Mouse (Mus musculus): ENCODE measurements around the gene Ccser1. TPM values are rescaled to one million over a fixed set of nuclear protein-coding genes. Genes with fewer than 3 reads are reported as not detected.
A peak's percentile ranks its signal among the peaks of the same experiment; 100 is the strongest.

Ccser1 gene
- total and polyA plus RNA-seq, 2 experiments from 2014 or later, result 14.9 to 48.7 TPM

DNA sequence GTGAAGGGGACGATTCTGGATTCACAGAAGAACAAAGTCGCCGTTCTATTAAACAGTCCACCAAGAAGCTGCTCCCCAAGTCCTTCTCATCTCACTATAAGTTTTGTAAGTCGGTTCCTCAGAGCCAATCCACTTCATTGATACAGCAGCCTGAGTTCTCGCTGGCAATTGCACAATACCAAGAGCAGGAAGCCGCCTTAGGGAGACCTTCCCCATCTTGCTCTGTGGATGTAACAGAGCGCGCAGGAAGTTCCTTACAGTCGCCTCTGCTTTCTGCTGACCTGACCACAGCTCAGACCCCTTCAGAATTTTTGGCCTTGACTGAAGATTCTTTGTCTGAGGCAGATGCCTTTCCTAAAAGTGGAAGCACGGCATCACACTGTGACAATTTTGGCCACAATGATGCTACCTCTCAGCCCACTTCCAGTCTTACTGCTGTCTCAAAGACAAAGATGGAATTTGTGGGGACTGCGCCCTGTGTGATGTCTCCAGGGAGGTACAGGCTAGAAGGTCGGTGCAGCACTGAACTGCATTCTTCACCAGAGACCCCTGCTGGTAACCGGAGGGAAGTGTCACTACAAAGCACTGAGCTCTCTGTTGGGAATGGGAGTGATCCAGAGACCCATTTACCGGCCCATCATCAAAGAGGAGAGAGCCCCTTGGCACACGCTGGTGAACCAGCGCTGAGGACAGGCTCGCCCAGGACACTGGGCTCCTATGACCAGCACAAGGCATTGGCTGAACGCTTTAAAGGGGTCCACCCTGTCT, 131.4 kb downstream of the Ccser1 start:
- Histone ChIP-seq H3K4me3 (ENCODE audit: low read length) (no peak overlapping the region), H3K36me3 (ENCODE audit: insufficient read depth, low read length) (peaks cover 10% of the 10 kb centered on the region; the same call in 1 of the 2 replicates), H3K9ac (replicated peaks; ENCODE audit: low read length) (no peak overlapping the region), H3K27ac (no peak overlapping the region), H3K4me2 (ENCODE audit: low read depth, low read length) (no peak overlapping the region), H3K27me3 (ENCODE audit: insufficient read depth, low read length) (no peaks in the 10 kb centered on the region), H3K9me3 (ENCODE audit: low read length) (no peaks in the 10 kb centered on the region), H3K4me1 (ENCODE audit: insufficient read depth, low read length) (no peaks in the 10 kb centered on the region)
- WGBS, result 86% methylated on average over 18 of the region's 18 CpGs
- peak; percentile 35 for TF ChIP-seq CTCF (IDR thresholded peaks at IDR 0.05; ENCODE audit: low read depth)
- ATAC-seq, result no peak
- no peak for DNase-seq (ENCODE audit: low spot score)

DNA sequence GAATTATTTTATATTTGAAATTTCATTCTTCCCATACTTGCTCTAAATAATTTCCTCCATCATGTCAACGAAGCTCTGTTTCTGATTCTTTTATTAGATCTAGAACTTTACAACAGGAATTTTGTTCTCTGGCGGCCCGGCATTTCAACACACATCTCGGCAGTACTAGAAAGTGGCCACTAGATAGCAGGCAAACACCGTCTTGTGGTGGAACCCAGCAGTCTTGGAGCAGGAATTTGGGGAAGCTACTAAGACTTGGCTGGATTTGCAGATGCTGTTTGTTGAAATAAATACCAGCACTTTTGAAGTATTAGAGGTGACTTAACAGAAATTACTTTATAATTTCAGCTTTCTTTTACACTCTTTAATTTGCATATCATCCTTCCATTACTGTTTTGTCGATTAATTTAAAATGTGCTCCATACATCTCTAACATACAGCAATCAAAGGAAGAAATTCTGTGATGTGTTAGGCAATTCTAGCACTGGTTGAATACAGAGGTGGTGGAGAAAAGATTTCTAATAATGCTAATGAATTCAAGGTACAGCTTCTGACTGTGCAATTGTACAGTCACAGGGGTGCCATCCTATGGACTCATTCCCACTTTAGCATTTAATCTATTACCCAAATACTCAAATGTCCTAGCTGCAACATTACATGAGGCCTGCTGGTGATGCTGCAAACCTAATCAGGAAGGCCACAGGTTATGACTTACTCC, 135.9 kb downstream of the Ccser1 start:
- peak; percentile 81 for ATAC-seq
- peak; percentile 83 for DNase-seq (ENCODE audit: low spot score)
- H3K4me3 ChIP-seq (ENCODE audit: low read length), result no peak overlapping the region
- TF ChIP-seq CTCF (IDR thresholded peaks at IDR 0.05; ENCODE audit: low read depth), result peak; percentile 89
- H3K4me2 ChIP-seq (ENCODE audit: low read depth, low read length), result no peak overlapping the region
- no peak overlapping the region for H3K27ac ChIP-seq
- no peaks in the 10 kb centered on the region for H3K27me3 ChIP-seq (ENCODE audit: insufficient read depth, low read length)
- H3K9ac ChIP-seq (replicated peaks; ENCODE audit: low read length), result no peak overlapping the region
- H3K9me3 ChIP-seq (ENCODE audit: low read length), result no peaks in the 10 kb centered on the region
- 23% methylated on average over 6 of the region's 6 CpGs for WGBS
- no peaks in the 10 kb centered on the region for H3K4me1 ChIP-seq (ENCODE audit: insufficient read depth, low read length)
- H3K36me3 ChIP-seq (ENCODE audit: insufficient read depth, low read length), result peaks cover 10% of the 10 kb centered on the region; the same call in 1 of the 2 replicates

DNA sequence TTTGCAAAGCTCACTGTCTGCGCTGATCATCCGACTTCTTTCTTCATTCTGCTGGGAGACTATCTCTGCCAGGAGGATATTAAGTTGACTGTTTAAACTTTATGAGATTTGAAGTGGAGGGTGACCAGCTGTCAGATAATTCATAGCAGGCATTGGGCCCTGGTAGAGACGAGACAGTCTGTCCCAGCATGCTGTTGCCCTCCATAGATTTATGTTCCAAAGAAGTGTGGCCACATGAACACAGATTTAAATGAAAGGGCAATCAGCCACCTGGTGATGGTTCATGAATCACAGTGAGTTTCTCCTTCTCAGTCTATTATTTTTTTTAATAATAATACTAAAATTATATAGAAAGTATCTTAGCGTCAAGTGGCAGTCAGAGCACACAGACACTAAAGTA, 140.7 kb downstream of the Ccser1 start:
- Histone ChIP-seq H3K27me3 (ENCODE audit: insufficient read depth, low read length) (no peaks in the 10 kb centered on the region), H3K4me1 (ENCODE audit: insufficient read depth, low read length) (no peaks in the 10 kb centered on the region), H3K36me3 (ENCODE audit: insufficient read depth, low read length) (no peaks in the 10 kb centered on the region), H3K27ac (no peak overlapping the region), H3K9me3 (ENCODE audit: low read length) (no peaks in the 10 kb centered on the region), H3K9ac (replicated peaks; ENCODE audit: low read length) (no peak overlapping the region), H3K4me2 (ENCODE audit: low read depth, low read length) (no peak overlapping the region), H3K4me3 (ENCODE audit: low read length) (no peak overlapping the region)
- WGBS, result 61% methylated on average over 4 of the region's 4 CpGs
- DNase-seq (ENCODE audit: low spot score) (peak; percentile 49), ATAC-seq (no peak)
- TF ChIP-seq CTCF (IDR thresholded peaks at IDR 0.05; ENCODE audit: low read depth), result no peak

DNA sequence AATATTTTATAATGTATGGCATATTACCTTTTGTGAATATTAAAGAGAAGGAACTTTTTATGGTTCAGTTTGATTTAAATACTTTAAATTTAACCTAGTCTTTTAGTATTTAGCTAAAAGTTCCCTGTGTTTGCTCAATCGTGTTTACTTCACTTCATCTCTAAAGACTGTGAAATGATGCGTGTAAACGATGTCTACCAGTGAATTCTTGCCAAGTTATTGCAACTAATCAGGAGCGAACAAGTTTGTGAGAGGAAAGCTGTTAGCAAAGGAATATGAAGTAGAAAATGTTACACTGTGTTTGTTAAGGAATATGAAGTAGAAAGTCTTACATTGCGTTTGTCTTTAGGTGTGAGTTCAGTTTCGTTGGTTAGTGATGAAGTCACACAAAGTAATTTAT, 142.2 kb downstream of the Ccser1 start:
- Histone ChIP-seq H3K36me3 (ENCODE audit: insufficient read depth, low read length) (no peaks in the 10 kb centered on the region), H3K4me3 (ENCODE audit: low read length) (no peak overlapping the region), H3K4me2 (ENCODE audit: low read depth, low read length) (no peak overlapping the region), H3K9ac (replicated peaks; ENCODE audit: low read length) (no peak overlapping the region), H3K27me3 (ENCODE audit: insufficient read depth, low read length) (no peaks in the 10 kb centered on the region), H3K9me3 (ENCODE audit: low read length) (no peaks in the 10 kb centered on the region), H3K27ac (no peak overlapping the region), H3K4me1 (ENCODE audit: insufficient read depth, low read length) (no peaks in the 10 kb centered on the region)
- TF ChIP-seq CTCF (IDR thresholded peaks at IDR 0.05; ENCODE audit: low read depth), result no peak
- ATAC-seq (no peak), DNase-seq (ENCODE audit: low spot score) (no peak)
- WGBS, result 58% methylated on average over 6 of the region's 6 CpGs

DNA sequence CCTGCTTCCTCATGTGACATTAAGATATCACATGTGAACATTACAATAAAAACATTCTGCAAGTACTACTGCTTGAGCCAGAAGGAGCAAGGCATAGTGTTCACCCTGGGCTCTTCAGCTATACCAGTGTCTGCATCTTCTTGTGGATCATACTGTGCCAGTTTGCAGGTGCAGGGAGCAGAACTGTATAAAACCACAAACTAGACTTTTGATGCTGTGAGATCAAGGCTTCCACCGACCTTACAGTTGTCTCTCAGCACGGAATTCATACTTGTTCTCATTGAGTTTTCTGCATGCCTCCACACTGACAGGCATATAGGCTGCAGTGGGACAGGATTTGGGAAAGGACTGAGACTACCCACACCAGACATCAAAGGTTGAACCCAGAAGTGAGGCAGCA, 146.0 kb downstream of the Ccser1 start:
- WGBS, result 70% methylated on average over 2 of the region's 2 CpGs
- ATAC-seq, result no peak
- no peak overlapping the region for H3K4me3 ChIP-seq (ENCODE audit: low read length)
- H3K27ac ChIP-seq, result no peak overlapping the region
- H3K4me1 ChIP-seq (ENCODE audit: insufficient read depth, low read length), result no peaks in the 10 kb centered on the region
- no peaks in the 10 kb centered on the region for H3K36me3 ChIP-seq (ENCODE audit: insufficient read depth, low read length)
- no peak overlapping the region for H3K4me2 ChIP-seq (ENCODE audit: low read depth, low read length)
- no peaks in the 10 kb centered on the region for H3K27me3 ChIP-seq (ENCODE audit: insufficient read depth, low read length)
- no peak for TF ChIP-seq CTCF (IDR thresholded peaks at IDR 0.05; ENCODE audit: low read depth)
- no peak for DNase-seq (ENCODE audit: low spot score)
- no peaks in the 10 kb centered on the region for H3K9me3 ChIP-seq (ENCODE audit: low read length)
- H3K9ac ChIP-seq (replicated peaks; ENCODE audit: low read length), result no peak overlapping the region

DNA sequence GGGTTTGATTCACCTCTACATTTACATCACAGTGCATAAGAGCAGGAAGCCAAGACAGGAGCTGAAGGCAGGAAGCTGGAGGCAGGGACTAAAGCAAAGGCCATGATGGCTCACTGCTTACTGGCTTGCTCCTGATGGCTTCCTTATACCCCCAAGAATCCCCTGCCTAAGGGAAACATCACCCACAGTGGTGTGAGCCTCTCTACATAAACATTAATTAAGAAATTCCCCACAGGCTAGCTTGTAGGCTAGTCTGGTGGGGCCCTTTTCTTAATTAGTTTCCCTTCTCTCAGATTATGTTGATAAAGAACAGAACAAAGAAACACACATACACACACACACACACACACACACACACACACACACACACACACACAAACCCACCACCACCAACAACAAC, 148.9 kb downstream of the Ccser1 start:
- Histone ChIP-seq H3K4me3 (ENCODE audit: low read length) (no peak overlapping the region), H3K27me3 (ENCODE audit: insufficient read depth, low read length) (no peaks in the 10 kb centered on the region), H3K9ac (replicated peaks; ENCODE audit: low read length) (no peak overlapping the region), H3K36me3 (ENCODE audit: insufficient read depth, low read length) (no peaks in the 10 kb centered on the region), H3K9me3 (ENCODE audit: low read length) (no peaks in the 10 kb centered on the region), H3K4me2 (ENCODE audit: low read depth, low read length) (no peak overlapping the region), H3K4me1 (ENCODE audit: insufficient read depth, low read length) (no peaks in the 10 kb centered on the region), H3K27ac (no peak overlapping the region)
- no peak for DNase-seq (ENCODE audit: low spot score)
- ATAC-seq, result no peak
- TF ChIP-seq CTCF (IDR thresholded peaks at IDR 0.05; ENCODE audit: low read depth), result no peak

Data from hindbrain, postnatal 0 days (tissue).